Mouse (Mus musculus): Measurements from ENCODE around the gene Rps6ka5.

Rps6ka5 gene

GRCm38 (mm10) chr12:100531740-100532139 lies 195.0 kb downstream of the Rps6ka5 start:
- DNase-seq (ENCODE audit: low spot score in 2 of 2): no peak

GRCm38 (mm10) chr12:100530871-100531270 lies 195.9 kb downstream of the Rps6ka5 start:
- DNase-seq (ENCODE audit: low spot score in 2 of 2): no peak

DNA sequence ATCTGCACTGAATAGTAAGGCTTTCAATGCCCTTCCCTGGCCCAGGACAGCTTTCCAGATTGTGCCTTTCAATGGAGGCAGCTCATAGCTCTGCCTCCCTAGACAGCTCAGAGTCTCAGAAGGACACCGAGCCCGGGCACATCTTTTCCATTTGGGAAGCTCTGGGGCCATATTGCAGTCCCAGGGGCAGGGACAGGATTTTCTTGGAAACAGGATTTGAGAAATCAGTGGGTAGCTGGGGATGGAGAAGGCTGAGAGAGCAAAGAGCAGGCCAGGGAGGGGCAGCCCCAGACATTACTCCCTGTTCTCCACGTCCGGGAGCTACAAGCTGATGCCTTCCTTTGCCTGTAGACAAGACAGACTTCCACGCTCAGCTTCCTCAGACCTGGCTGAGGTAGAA lies 197.1 kb downstream of the Rps6ka5 start:
- no peak for DNase-seq (ENCODE audit: low spot score in 2 of 2)

GRCm38 (mm10) chr12:100529172-100529571 lies 197.6 kb downstream of the Rps6ka5 start:
- no peak for DNase-seq (ENCODE audit: low spot score in 2 of 2)

- DNase-seq (ENCODE audit: low spot score in 2 of 2): no peak
These were observed 198.5 kb downstream of the Rps6ka5 start for GRCm38 (mm10) chr12:100528246-100528645.

DNA sequence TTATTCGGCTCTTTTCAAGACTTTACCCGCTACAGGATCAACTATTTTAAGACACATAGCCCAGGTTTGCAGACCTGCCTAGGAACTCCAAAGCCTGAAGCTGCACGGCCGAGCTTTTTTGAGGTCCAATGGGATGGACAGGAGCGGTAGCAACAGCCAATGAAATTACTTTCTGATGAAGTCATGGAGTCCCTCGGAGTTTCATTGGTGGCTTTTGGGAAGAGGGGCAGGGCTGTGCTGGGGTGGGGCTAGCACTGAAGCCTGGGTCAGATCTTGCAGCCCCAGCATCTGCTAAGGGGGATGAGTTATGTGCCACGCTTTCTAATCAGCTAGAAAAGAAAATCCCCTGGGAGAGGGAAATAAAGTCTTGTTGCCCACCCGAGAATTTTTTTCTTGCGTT lies 199.0 kb downstream of the Rps6ka5 start:
- DNase-seq (ENCODE audit: low spot score in 2 of 2): peak; percentile 76 to 86

DNA sequence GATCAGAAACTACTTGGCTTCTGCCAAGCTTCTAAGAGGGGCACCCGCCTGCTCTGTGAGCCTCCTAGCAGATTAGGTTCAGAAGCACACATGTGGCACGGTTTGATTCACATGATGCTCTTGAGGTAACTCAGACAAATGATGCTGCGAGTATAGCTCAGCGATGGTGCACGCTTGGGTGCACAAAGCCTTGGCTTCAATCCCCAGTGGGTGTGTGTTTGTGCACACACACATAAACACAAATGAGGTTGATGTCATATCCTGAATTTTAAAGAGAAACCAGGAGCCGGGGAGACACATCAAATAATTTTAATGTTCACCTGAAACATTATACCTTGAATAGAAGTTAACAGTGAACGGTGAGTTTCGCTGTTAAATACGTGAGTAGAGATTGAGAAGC lies 199.5 kb downstream of the Rps6ka5 start:
- no peak for DNase-seq (ENCODE audit: low spot score in 2 of 2)

DNA sequence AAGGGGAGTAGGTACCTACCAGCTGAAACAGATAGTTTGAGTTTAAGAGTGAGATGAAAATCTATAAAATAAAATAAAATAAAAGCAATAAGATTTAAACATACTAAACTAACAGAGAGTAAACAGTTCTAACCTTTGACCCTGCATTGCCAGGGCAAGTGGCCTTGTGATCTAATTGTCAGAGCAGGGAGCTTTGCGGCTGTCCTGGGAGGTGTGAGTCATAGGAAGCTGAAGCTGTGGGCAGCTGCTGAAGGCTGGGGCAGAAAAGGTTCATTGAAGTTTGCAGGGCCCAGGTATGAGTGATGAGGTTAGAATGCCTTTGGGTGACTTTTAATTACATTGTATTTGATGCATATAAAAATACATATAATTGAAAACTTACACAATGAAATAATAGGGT lies 200.8 kb downstream of the Rps6ka5 start:
- no peak for DNase-seq (ENCODE audit: low spot score in 2 of 2)

DNA sequence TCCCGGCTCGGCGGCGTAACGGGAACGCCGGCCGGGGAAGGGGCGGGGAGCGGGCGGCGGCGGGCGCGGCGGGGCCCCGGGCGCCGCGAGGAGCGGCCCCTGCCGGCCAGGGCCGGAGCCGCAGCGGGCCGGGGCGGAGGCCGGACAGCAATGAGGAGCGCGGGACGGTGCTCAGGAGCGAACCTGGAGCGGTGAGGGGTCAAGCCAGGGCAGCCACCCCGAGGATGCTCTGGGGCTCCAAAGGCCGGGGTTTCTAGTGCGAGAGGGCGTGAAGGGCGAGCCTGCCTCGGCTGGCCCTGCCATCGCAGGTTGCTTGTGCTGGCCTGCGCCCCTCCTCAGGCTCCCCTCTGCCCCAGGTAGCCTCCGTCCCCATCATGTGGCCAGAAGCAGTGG lies 206.0 kb downstream of the Rps6ka5 start, which contains the start of gene Ttc7b:
Gene Ttc7b, minus strand, starts transcription at position 33 of the 393 bp plus-strand sequence.
- no peak for DNase-seq (ENCODE audit: low spot score in 2 of 2)

DNA sequence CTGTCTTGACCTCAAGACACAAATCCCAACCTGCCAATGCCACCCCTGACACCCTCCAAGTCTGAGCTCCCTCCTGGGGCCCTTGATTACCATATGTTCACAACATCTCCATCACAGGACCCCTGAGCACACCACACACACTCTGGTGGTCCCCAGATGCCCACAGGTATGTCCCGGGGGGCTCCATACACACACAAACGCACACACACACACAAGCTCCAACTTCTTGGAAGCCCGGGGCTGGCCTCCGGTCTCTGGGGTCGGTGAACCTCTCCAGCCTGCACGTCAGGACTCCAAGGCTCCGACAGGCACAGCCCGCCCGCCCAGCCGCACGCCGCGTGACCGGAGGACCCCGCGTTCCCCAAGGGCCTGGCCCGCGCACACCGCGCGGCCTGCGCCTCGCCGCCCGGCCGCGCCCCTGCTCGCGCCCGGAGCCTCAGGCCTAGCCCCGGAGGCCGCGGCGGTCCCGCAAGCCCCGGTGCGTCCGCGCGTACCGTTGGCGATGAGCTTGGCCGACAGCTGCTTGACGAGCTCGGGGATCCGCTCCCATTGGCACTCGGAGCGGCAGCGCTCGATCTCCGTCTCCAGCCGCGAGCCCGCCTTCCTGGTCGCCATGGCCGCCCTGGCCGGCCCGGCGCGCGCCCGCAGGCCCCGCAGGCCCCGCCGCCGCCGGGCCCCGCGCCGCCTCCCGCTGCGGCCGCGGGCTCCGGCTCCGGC lies 206.5 kb downstream of the Rps6ka5 start:
- peak in 1 of 2 experiments; percentile 30 for DNase-seq (ENCODE audit: low spot score in 2 of 2)

DNA sequence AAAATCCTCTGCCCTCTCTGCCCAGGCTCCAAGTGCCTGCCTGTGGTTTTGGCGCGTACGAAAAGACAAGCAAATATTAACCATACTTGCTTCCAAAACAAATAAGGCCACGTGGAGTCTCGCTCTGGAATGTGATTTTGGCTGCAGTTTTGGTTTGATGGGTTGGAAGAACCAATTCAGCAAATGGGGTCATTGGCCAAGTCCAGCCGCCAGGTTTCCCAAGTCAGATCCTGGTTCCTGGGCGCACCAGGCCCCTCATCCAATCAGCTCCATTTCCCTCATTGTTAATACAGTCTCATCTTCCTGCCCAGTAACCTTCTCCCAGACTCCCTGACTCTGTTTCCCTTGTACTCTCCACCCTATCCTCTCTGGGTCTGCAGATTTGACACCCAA lies 207.1 kb downstream of the Rps6ka5 start:
- no peak for DNase-seq (ENCODE audit: low spot score in 2 of 2)

DNA sequence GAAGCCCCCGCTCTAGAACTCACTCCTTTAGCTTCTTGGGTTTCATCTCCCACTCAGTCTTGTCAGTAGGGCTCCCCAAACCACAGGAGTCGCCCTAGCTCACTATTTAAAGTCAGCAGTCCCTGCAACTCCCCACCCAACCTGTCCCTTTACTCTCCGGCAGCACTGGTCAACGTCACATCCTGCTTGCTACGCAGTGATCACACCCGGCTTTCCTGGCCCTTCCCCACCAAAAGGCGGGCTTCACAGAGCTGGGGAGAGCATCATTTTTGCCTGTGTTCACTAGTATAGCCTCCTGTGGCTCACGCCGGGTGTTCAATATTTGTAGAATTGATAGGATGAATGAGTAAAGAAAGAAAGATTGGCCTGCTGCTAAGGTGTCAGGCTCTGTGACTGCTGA lies 209.4 kb downstream of the Rps6ka5 start:
- no peak for DNase-seq (ENCODE audit: low spot score in 2 of 2)

DNA sequence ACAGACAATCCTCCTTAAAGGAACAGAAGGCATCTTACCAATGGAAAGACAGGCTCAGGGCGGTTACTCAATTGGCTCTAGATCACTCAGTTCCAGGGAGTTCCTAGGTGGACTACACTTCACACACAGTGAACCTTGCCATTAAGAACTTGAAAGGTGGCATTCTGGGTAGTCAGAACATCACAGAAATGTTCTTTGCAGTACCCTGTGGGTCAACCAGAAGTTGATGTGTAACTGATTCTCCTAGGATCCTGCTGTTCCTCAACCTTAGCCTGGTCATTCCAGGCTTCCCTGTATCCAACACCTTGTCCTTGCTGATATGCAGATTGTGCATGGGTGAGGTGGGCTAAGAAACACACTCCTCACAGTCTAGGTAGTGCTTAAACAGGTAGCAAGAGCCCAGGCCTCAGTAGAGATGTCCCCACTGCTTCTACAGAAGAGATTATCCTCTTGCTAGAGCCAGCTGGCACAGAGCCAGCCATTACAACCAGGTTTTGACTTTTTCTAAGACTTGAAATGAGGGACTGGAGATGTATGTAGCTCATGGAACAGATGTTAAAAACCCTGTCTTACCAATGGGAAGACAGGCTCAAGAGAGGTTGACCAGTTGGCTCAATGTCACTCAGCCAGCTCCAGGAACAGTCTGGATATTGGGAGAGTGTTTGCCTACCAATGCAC lies 210.5 kb downstream of the Rps6ka5 start:
- no peak for DNase-seq (ENCODE audit: low spot score in 2 of 2)

GRCm38 (mm10) chr12:100515493-100515892 lies 211.3 kb downstream of the Rps6ka5 start:
- no peak for DNase-seq (ENCODE audit: low spot score in 2 of 2)

GRCm38 (mm10) chr12:100514611-100515010 lies 212.2 kb downstream of the Rps6ka5 start:
- no peak for DNase-seq (ENCODE audit: low spot score in 2 of 2)

GRCm38 (mm10) chr12:100513131-100513530 lies 213.7 kb downstream of the Rps6ka5 start:
- no peak for DNase-seq (ENCODE audit: low spot score in 2 of 2)

DNA sequence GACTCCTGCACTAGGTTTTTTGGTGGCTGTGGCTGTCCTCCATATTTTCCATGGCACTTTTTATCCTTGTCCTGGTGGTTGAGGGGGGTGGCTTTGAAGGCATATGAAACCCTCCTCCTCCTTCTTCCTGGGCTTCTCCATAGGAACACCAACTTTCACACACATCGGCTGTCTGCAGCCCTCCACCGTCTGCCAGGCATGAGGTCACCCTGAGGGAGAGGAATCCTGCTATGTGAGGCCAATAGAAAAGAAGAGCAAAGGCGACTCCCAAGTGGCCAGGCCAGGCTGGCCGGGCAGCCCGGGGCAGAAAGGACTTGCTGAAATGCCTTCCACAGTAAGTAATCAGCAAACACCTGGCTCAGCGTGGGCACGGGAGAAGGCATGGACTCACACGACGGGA lies 214.1 kb downstream of the Rps6ka5 start:
- no peak for DNase-seq (ENCODE audit: low spot score in 2 of 2)

- no peak for DNase-seq (ENCODE audit: low spot score in 2 of 2)
These were observed 217.0 kb downstream of the Rps6ka5 start for GRCm38 (mm10) chr12:100509615-100510282.

GRCm38 (mm10) chr12:100508668-100509067 lies 218.1 kb downstream of the Rps6ka5 start:
- no peak for DNase-seq (ENCODE audit: low spot score in 2 of 2)

- no peak for DNase-seq (ENCODE audit: low spot score in 2 of 2)
These were observed 221.3 kb downstream of the Rps6ka5 start for GRCm38 (mm10) chr12:100505484-100505883.

DNA sequence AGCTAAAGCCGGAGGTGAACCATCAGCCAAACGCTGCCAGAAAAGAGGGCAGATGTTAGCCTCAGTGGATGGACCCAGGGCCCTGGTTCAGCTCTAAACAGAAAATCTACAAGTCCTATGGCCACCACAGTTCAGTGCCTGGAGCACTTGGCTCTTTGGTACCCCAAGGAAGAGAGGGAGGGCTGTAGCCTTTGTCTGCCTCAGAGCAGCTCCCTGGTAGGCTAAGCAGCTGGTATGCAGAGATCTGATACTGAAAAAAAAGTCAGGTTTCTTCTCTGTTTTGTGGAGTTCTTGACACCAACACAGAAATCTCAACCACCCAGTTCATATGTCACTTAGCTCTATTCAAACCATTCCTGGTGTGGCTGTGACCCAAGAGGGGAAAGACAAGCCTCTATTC lies 222.2 kb downstream of the Rps6ka5 start:
- no peak for DNase-seq (ENCODE audit: low spot score in 2 of 2)

DNA sequence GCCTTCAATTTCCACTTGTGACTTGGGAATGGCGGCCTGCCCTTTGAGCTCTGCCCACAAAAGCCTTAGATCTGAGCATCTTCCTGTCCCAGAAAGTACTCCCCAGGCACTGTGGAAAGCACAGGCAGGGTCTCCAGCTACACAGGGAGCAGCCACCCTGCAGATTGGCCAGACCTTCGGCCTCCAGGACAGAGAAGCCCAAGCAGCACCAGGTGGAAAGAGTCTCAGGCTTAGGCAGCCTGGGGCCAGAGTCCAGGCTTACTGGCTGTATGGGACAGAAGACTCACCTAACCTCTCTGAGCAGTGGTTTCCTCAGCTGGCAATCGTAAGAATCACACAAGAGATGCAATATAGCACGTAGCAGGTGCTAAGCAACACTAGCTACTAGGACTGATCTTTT lies 223.1 kb downstream of the Rps6ka5 start:
- DNase-seq (ENCODE audit: low spot score in 2 of 2): no peak

GRCm38 (mm10) chr12:100502544-100502943 lies 224.2 kb downstream of the Rps6ka5 start:
- no peak for DNase-seq (ENCODE audit: low spot score in 2 of 2)

Data from right cerebral cortex, postnatal 36 days (tissue).